Mouse (Mus musculus) limb, embryonic 15.5 days (tissue): ENCODE measurements around the gene Nedd9. TPM values are rescaled to one million over a fixed set of nuclear protein-coding genes. Genes with fewer than 3 reads are reported as not detected.
"Not testable (repeated sequence)": the region's sequence is repeated elsewhere in the genome, so short reads cannot be mapped to it uniquely, and the experiment has no call there.

Experiments used
- ATAC-seq: fragments of 200-750 bp; cut with Nextera tagmentation; 2 replicates; pipeline ENCODE4 v1.8.0; 2017; ENCODE audit warnings: low read depth, moderate TSS enrichment; ENCODE audit not compliant: insufficient number of reproducible peaks, low FRiP score, low TSS enrichment
- H3K27ac ChIP-seq: fragments of 300-500 bp; sonication (generic); 2 replicates; pipeline ENCODE4 v1.5.1; 2015; ENCODE audit warnings: moderate library complexity, mild to moderate bottlenecking, inconsistent platforms
- H3K27me3 ChIP-seq: fragments of 300-500 bp; sonication (generic); 2 replicates; pipeline ENCODE4 v1.6.1; 2015; ENCODE audit warnings: inconsistent platforms
- H3K36me3 ChIP-seq: fragments of 300-500 bp; sonication (generic); 2 replicates; pipeline ENCODE4 v1.6.1; 2015; ENCODE audit warnings: inconsistent platforms
- H3K4me1 ChIP-seq: fragments of 300-500 bp; sonication (generic); 2 replicates; pipeline ENCODE4 v1.6.1; 2015; ENCODE audit warnings: inconsistent platforms
- H3K4me2 ChIP-seq: fragments of 300-500 bp; sonication (generic); 2 replicates; pipeline ENCODE4 v1.6.1; 2015; ENCODE audit warnings: mild to moderate bottlenecking, inconsistent platforms
- H3K4me3 ChIP-seq: fragments of 300-500 bp; sonication (generic); 2 replicates; pipeline ENCODE4 v1.5.1; 2015; ENCODE audit warnings: mild to moderate bottlenecking, inconsistent platforms
- H3K9ac ChIP-seq: fragments of 300-500 bp; sonication (generic); 2 replicates; pipeline ENCODE4 v1.6.1; 2015; ENCODE audit warnings: inconsistent platforms
- H3K9me3 ChIP-seq: fragments of 300-500 bp; sonication (generic); 2 replicates; pipeline ENCODE4 v1.6.1; 2016; ENCODE audit warnings: inconsistent platforms
- WGBS: fragments of 180-500 bp; shearing (Covaris S2); methylation state at CpG from one replicate; pipeline ENCODE4 v1.1.7; 2015; 5-methylcytosine and 5-hydroxymethylcytosine counted together
- polyA plus RNA-seq: library from polyadenylated mRNA; unstranded; fragments of >200 nt; fragmentation: Nextera tagmentation; extraction: Ambion mirVana; gene quantifications from 2 replicates; pipeline ENCODE4 v1.2.1, GENCODE M21; 2015

The Nedd9 gene
- polyA plus RNA-seq, 1 experiment from 2014 or later, result 40.1 TPM

DNA sequence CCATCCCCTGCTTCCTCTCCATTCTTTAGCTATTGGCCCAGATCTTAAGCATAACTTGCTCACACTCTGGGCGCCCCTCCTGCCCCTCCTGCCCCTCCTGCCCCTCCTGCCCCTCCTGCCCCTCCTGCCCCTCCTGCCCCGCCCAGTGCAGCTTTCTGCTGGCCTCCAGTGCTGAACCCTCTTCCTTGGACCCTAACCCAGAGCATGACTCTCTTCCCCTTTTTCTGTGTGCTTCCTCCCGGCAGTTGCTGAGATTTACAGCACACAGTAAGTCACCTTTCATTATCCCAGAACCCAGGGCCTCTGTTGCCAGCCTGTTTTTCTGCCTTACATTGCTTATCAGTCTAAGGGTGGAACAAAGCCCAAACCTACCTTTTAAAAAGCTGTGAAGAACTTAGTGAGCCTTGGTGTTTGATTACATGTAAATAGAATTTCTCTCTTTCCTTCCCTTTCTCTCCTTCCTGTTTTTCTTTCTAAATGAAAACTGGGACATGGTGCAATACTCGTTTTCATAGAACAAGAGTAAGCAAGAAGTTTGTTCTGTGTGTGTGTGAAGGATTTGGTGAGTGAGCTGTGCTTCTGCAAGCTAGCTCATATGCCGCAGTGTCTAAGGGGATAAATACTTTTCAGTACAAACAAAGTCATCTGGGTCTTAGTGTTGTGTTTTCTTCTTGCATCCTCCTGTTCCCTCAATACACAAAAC lies 223.7 kb downstream of the Nedd9 start:
- Histone ChIP-seq H3K4me1 (no peaks in the 10 kb centered on the region), H3K4me2 (no peak overlapping the region), H3K27me3 (no peaks in the 10 kb centered on the region), H3K9me3 (no peaks in the 10 kb centered on the region), H3K27ac (no peak overlapping the region), H3K4me3 (no peak overlapping the region), H3K9ac (no peak overlapping the region), H3K36me3 (no peaks in the 10 kb centered on the region)
- 73% methylated on average over 5 of the region's 5 CpGs for WGBS
- no peak for ATAC-seq

DNA sequence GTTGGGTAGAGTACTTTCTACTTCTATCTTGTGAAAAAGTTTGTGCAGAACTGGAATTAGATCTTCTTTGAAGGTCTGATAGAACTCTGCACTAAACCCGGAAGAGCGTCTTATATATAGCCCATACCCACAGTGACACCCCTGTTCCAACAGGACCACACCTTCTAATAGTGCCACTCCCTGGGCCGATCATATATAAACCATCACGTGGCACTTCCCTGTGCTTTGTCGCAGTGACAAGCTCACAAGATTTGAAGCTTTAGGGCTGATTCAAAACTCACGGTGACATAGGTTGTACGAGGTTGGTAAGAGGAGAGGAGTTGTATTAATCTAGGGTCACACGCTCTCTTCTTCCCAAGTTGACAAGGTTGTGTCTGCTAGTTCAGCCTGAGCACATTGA lies 225.5 kb downstream of the Nedd9 start:
- H3K27me3 ChIP-seq, ATAC-seq, H3K27ac ChIP-seq, H3K4me3 ChIP-seq, H3K9me3 ChIP-seq, H3K4me1 ChIP-seq, H3K36me3 ChIP-seq, H3K9ac ChIP-seq, H3K4me2 ChIP-seq: not testable (repeated sequence)
- WGBS, result 89% methylated on average over 8 of the region's 8 CpGs

Other genes with a start within 250 kb of the Nedd9 start
- 13.3 and 15.0 TPM in 2 replicates for gene Smim13, start 237.5 kb downstream of the Nedd9 start, polyA plus RNA-seq
- gene Gm17364, start 213.4 kb downstream of the Nedd9 start, polyA plus RNA-seq, result not detected in 2 replicates
- 11.9 and 12.1 TPM in 2 replicates for gene Tmem170b, start 118.5 kb upstream of the Nedd9 start, polyA plus RNA-seq